Mouse (Mus musculus) c-Kit-negative CD71-positive TER-119-positive erythroid progenitor cells, embryonic 14.5 days (primary cell): ENCODE data around the gene Tmem217.
A peak's percentile ranks its signal among the peaks of the same experiment; 100 is the strongest.
"Not testable (repeated sequence)": the region's sequence is repeated elsewhere in the genome, so short reads cannot be mapped to it uniquely, and the experiment has no call there.

ENCODE experiments used
- DNase-seq: peaks from one replicate; pipeline ENCODE4 v3.0.0-alpha.2; 2013; ENCODE audit warnings: low read depth, low spot score

Gene Tmem217

GRCm38 (mm10) chr17:29549543-29550428, 2.4 kb downstream of the Tmem217 start, which contains the start of the genes Gm17657 and Tbc1d22b:
Gene Gm17657, minus strand, starts transcription at chr17:29549638.
Gene Tbc1d22b, plus strand, starts transcription at chr17:29549785.
- peak; percentile 80 for DNase-seq

- DNase-seq, result no peak
These were observed 3.2 kb downstream of the Tmem217 start for GRCm38 (mm10) chr17:29548994-29549393.

DNA sequence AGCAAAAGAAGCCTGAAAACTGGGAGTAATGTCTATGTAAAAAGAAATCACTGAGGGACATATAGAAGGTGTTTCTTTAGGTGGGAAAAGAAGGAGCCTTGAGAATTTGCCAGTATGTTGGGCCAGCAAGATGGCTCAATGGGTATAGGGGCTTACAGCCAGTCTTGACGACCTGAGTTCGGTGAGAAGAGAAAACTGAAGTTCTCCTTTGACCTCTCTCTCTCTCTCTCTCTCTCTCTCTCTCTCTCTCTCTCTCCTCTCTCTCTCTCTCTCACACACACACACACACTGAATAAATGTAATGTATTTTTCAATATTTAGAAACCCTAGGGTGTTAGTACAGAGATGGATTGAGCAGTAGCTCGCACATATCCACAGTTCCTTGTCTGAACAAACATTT, 3.7 kb downstream of the Tmem217 start:
- DNase-seq, result no peak

DNA sequence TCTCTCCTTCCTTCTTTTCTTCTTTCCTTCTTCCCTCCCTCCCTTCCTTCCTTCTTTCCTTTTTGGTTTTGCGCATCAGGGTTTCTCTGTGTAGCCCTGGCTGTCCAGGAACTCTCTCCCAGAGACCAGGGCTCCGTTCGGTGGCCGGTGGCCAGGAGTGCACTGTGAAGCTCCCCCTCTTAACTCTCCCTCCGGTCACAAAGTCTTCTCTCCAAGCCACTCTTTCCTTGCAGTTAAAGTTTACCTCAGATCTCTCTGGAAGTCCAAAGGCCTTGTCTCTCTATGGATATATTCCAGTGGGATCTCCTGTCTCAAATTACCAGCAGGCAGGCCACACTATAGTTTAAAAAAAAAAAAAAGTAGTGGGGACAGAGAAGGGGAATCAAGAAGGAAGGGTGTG, 6.9 kb downstream of the Tmem217 start:
- DNase-seq, result no peak

- DNase-seq, result no peak
These were observed 8.1 kb downstream of the Tmem217 start for GRCm38 (mm10) chr17:29544064-29544463.

DNA sequence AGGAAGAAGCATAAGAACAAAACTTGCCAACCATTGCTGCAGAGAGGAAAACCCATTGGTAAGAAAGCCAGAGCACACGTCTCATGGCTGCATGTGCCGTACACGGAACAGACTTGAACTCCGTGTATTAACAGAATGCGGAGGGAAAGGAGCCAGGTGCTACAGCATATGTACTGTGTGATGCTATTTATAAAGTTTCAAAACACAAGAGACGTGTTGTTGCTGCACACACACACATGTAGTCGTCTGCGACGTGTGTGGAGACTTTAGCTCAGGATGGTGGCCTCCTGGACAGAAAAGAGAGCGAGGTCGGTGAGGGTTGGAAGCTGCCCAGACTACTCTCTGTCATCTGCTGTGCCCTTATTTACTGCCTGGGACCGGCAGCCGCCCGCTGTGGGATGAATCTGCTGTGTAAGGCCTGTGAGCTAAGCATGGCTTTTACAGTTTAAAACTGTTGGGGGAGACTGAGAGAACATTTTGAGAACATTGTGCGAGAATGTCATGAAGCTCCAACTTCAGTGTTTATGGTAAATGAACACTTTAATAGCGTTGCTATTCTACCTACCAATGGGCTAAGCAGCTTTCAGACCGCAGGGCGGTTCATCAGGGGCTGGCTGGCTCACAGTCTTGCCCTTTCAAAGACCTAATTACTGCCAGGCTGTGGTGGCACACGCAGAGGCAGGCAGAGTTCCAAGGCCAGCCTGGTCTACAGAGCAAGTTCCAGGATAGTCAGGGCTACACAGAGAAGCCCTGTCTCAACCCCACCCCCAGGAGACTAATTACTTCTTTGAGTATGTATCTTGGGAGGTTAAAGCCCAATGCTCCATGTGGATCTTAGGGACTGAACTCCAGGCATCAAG, 9.1 kb downstream of the Tmem217 start:
- no peak for DNase-seq

- DNase-seq, result no peak
These were observed 10.8 kb downstream of the Tmem217 start for GRCm38 (mm10) chr17:29541419-29541818.

- no peak for DNase-seq
These were observed 11.8 kb downstream of the Tmem217 start for GRCm38 (mm10) chr17:29540426-29540825.

- DNase-seq, result no peak
These were observed 18.3 kb downstream of the Tmem217 start for GRCm38 (mm10) chr17:29533866-29534265.

DNA sequence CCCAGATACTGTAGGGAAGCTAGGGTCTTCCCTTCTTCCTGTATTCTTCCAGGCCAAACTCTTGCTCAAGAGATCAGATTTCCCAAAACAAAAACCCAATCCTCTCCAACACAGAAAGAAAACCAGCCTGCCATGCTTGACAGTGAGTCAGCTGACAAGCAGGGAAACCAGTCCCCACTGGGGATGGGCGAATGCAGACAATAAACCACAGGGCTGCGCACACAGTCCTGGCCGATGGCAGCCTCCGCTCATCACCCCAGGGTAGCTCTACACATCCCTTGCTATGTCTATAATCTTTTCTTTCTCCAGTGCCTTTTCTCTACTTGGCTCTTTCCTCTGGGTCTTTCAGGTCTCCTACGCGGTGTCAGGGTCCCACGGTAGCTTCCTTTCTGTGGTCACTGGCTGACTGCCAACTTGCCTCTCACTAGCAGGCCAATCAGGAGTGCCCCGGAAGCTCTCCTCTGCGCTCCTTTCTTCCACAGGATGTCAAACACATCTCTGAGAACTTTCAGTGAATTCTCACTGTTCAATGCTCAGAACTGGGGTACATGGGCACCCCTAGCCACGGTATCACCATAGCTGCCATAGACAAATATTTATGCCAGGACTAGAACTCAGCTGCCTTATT, 20.3 kb downstream of the Tmem217 start:
- DNase-seq, result no peak

DNA sequence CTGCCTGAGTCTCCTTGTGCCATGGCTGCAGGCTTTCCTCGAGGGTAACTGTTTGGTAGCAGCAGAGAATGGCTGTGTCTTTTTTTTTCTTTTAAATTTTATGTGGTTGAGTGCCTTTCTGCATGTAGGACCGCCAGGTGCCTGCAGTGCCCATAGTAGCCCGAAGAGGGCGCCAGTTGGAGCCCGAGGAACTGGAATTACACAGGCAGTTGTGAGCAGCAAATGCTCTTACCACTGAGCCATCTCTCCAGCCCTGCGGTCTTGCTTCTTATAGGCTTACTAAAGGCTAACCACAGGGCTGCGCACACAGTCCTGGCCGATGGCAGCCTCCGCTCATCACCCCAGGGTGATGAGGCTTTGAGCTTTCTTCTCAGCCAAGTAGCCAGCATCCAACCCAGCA, 20.9 kb downstream of the Tmem217 start:
- no peak for DNase-seq

GRCm38 (mm10) chr17:29530508-29530907, 21.7 kb downstream of the Tmem217 start:
- DNase-seq, result no peak

DNA sequence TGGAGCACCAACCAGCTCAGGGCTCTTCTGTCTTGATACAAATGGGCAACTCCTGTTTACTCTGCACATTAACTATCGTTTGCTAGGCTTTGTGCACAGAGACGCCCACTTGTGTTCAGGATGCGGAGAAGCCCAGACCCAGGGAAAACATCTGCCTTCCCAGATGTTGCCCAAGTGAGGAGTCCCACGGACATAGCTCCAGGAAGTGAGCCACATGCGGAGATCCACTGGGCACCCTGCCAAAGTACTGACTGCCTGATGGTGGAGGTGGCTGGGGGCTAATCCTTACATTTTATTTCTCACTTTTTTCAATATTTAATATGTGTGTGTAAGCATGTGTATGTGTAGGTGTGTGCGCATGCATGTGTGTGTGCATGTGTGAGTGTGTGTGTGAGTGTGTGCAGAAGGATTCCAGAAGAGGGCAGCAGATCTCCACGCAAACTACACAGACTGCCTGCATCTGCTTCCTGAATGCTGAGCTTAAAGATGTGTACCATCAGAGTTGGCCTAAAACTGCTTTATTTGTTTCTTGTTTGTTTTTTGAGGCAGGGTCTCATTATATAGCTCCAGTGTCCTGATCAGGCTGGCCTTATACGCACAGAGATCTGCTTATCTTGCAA, 23.5 kb downstream of the Tmem217 start:
- DNase-seq, result no peak

GRCm38 (mm10) chr17:29525613-29526012, 26.6 kb downstream of the Tmem217 start:
- DNase-seq, result no peak

DNA sequence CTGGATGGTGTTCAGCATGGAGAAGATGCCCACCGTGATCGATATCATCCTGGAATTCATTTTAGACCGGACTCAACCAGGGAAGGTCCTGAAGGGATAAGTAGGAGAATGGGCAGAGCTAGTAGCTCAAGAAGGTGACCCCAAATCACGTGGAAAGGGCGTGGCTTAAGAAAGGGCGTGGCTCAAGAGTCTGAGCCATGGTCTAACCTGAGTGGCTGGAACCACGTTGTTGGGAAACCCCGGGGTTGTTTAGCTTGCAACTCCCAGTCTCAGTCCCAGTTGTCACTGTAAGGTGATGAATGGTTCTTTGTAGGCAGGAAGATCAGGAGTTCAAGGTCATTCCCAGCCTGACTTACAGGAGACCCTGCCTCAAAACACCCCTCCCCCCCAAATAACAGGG, 32.5 kb downstream of the Tmem217 start:
- DNase-seq, result no peak

GRCm38 (mm10) chr17:29518665-29519064, 33.5 kb downstream of the Tmem217 start:
- not testable (repeated sequence) for DNase-seq

DNA sequence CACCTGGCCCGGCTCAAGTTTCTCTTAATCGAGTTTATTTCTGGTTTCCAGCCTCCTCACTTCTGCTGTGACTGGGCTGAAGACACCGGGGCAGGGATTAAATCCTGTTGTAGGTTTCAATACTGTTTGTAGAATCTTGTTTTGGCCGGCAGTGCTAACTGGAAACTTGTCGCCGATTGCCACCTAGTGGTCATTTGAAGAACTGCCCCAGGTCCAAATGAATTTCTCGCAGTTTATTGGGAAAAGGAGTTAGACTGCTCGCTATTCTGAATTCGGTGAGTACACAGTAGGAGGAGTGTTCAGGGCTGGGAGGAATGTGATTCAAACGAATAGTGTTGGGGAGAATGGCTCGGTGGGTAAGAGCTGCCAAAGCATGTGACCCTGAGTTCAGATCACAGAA, 37.8 kb downstream of the Tmem217 start:
- DNase-seq, result peak; percentile 79

DNA sequence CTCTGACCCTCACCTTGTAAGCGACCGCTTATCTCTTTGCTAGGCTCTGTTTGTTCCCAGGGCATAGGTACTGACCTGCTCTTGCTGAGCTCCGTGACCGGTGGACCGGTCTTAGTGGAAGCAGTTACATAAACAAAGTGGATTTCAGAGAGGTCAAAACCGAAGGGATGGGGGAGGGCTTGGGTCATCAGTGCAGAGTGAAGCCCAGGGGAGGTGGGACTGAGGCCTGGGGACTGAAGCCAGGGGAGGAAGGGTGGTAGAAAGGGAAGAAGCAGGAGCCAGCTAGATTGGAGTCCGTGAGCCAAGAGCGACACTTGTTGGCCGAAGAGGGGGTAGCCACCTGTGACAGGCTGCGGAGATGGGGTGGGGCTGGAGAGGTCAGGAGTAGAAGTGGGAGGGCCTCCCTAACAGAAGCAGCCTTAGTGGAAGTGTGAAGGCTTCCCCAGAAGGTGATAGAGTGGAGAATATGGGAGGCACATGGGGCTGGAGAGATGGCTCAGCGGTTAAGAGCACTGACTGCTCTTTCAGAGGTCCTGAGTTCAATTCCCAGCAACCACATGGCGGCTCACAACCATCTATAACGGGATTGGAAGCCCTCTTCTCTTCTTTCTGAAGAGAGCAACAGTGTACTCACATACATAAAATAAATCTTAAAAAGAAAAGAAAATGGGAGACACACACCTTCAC, 39.0 kb downstream of the Tmem217 start:
- DNase-seq, result peak; percentile 74

GRCm38 (mm10) chr17:29510691-29511090, 41.5 kb downstream of the Tmem217 start:
- DNase-seq, result no peak

GRCm38 (mm10) chr17:29508927-29509608, 43.1 kb downstream of the Tmem217 start:
- DNase-seq, result no peak
